Mouse (Mus musculus) adrenal gland, adult (tissue): ENCODE data around the gene Vmn1r103.
"Not testable (repeated sequence)": the region's sequence is repeated elsewhere in the genome, so short reads cannot be mapped to it uniquely, and the experiment has no call there.

Experiments used
- DNase-seq, 2 experiments: peaks; one replicate each; pipeline ENCODE4 v3.0.0; 2022 to 2023; ENCODE audit warnings: low spot score in 1 of 2; ENCODE audit not compliant: inconsistent age in 2 of 2

The Vmn1r103 gene

GRCm38 (mm10) chr7:20510434-20510833, at the start of gene Vmn1r103:
Vmn1r103 (minus strand) TSS chr7:20510534.
- not testable (repeated sequence) for DNase-seq

GRCm38 (mm10) chr7:20545657-20546056, 35.3 kb upstream of the Vmn1r103 start, which contains the start of gene Gm5726:
Gm5726 (minus strand) TSS chr7:20545757.
- DNase-seq: not testable (repeated sequence)

- not testable (repeated sequence) for DNase-seq
These were observed 23.2 kb upstream of the Vmn1r103 start, which contains the start of gene Vmn1r104 for GRCm38 (mm10) chr7:20533537-20533936. Vmn1r104 (plus strand) TSS chr7:20533837.

GRCm38 (mm10) chr7:20474825-20475224, 35.5 kb downstream of the Vmn1r103 start, which contains the start of gene Gm10670:
Gm10670 (minus strand) TSS chr7:20474925.
- DNase-seq: not testable (repeated sequence)
